Mouse (Mus musculus) embryonic fibroblast, embryonic 13.5 days (primary cell): ENCODE results near the gene Ddias.

Source experiments
- CTCF ChIP-seq: IDR thresholded peaks from 2 replicates; pipeline ENCODE4 v1.5.1; 2011; ENCODE audit warnings: mild to moderate bottlenecking, control low read depth, low read length, moderate library complexity, borderline replicate concordance; ENCODE audit not compliant: insufficient read depth
- POLR2A ChIP-seq: IDR thresholded peaks from 2 replicates; pipeline ENCODE4 v1.6.1; 2011; ENCODE audit warnings: low read depth, mild to moderate bottlenecking, control low read depth, low read length, moderate library complexity

- no peak for TF ChIP-seq CTCF
- TF ChIP-seq POLR2A: no peak
Measured at GRCm38 (mm10) chr7:92842254-92842653, 31.8 kb downstream of the Ddias start.
